22 mouse cellular contexts compared by ENCODE assay signal in genomic region chrX:147328289-147328688, GRCm38 (mm10).
DNase-seq lines count a peak whose midpoint lies in the region; ATAC-seq lines count a peak whose summit lies in the region.
"Had no signal": no experiment of that assay in that cellular context is flagged by ENCODE, and none has a peak within 500 bp of the region (broad histone marks: within the 10 kb centered on the region; RNA-seq: fewer than 3 reads in every experiment).

No protein-coding gene starts in this region.

- H3K36me3 ChIP-seq in midbrain, embryonic 11.5 days (ENCODE audit: control insufficient read depth, insufficient read depth, low read length), result no peaks in the 10 kb centered on the region
- no peaks in the 10 kb centered on the region for H3K36me3 ChIP-seq in midbrain, embryonic 13.5 days
- H3K36me3 ChIP-seq: forebrain, embryonic 12.5 days; heart, embryonic 10.5 days; hindbrain, embryonic 13.5 days; midbrain, embryonic 15.5 days had no signal

- H3K27me3 ChIP-seq in midbrain, embryonic 11.5 days (ENCODE audit: control insufficient read depth, insufficient read depth, low read length), result no peaks in the 10 kb centered on the region
- no peaks in the 10 kb centered on the region for H3K27me3 ChIP-seq in midbrain, embryonic 13.5 days
- H3K27me3 ChIP-seq: CH12.LX; forebrain, embryonic 12.5 days; hindbrain, embryonic 13.5 days; midbrain, embryonic 15.5 days had no signal

- WGBS in midbrain, embryonic 11.5 days, result 51% methylated on average over 3 of the region's 3 CpGs
- whole genome bisulfite sequencing in midbrain, embryonic 13.5 days, result 52% methylated on average over 3 of the region's 3 CpGs

- no peaks in the 10 kb centered on the region for H3K4me1 ChIP-seq in midbrain, embryonic 11.5 days (ENCODE audit: control insufficient read depth, insufficient read depth, low read length)
- no peaks in the 10 kb centered on the region for H3K4me1 ChIP-seq in midbrain, embryonic 13.5 days (replicated peaks)
- H3K4me1 ChIP-seq: forebrain, embryonic 12.5 days; heart, embryonic 10.5 days; hindbrain, embryonic 13.5 days; midbrain, embryonic 15.5 days had no signal

- ATAC-seq in midbrain, embryonic 11.5 days (ENCODE audit: low FRiP score), result no peak
- no peak for ATAC-seq in midbrain, embryonic 13.5 days
- ATAC-seq: midbrain, embryonic 15.5 days had no signal

- H3K9me3 ChIP-seq in midbrain, embryonic 11.5 days (ENCODE audit: control insufficient read depth, low read length), result no peaks in the 10 kb centered on the region
- H3K9me3 ChIP-seq in midbrain, embryonic 13.5 days, result no peaks in the 10 kb centered on the region
- H3K9me3 ChIP-seq: forebrain, embryonic 12.5 days; heart, embryonic 10.5 days; hindbrain, embryonic 13.5 days; midbrain, embryonic 15.5 days had no signal

- no peak overlapping the region for H3K9ac ChIP-seq in midbrain, embryonic 11.5 days (ENCODE audit: low read length)
- no peak overlapping the region for H3K9ac ChIP-seq in midbrain, embryonic 13.5 days (replicated peaks)
- H3K9ac ChIP-seq: forebrain, embryonic 12.5 days; hindbrain, embryonic 13.5 days; midbrain, embryonic 15.5 days had no signal

- H3K27ac ChIP-seq in midbrain, embryonic 11.5 days (ENCODE audit: low read depth, low read length), result no peak overlapping the region
- H3K27ac ChIP-seq in midbrain, embryonic 13.5 days, result no peak overlapping the region
- H3K27ac ChIP-seq: forebrain, embryonic 12.5 days; heart, embryonic 10.5 days; hindbrain, embryonic 13.5 days; macrophage; midbrain, embryonic 15.5 days had no signal

- H3K4me2 ChIP-seq in midbrain, embryonic 11.5 days, result no peak overlapping the region
- H3K4me2 ChIP-seq in midbrain, embryonic 13.5 days (replicated peaks), result no peak overlapping the region
- H3K4me2 ChIP-seq: forebrain, embryonic 12.5 days; hindbrain, embryonic 13.5 days; midbrain, embryonic 15.5 days had no signal

- H3K4me3 ChIP-seq in midbrain, embryonic 11.5 days (ENCODE audit: low read depth, low read length), result no peak overlapping the region
- H3K4me3 ChIP-seq in midbrain, embryonic 13.5 days (replicated peaks), result no peak overlapping the region
- H3K4me3 ChIP-seq: forebrain, embryonic 12.5 days; heart, embryonic 10.5 days; hindbrain, embryonic 13.5 days; midbrain, embryonic 15.5 days had no signal

- peak; percentile 1 for DNase-seq in adrenal gland, adult 2 months
- DNase-seq in adrenal gland, postnatal 14 days, result no peak
- DNase-seq in 3T3-L1 (ENCODE audit: low read depth, low spot score), result peak; percentile 29
- peak; percentile 1 for DNase-seq in embryo, embryonic 9.5 days (ENCODE audit: extremely low spot score)
- DNase-seq in kidney, postnatal 4 days, result peak; percentile 5 to 25
- DNase-seq in midbrain, embryonic 11.5 days (ENCODE audit: low spot score, missing footprints), result no peak
- DNase-seq in T-cell, adult 2 months (ENCODE audit: low spot score), result no peak
- DNase-seq: adrenal gland, postnatal 10 days; cerebellum, adult 8-10 months; gastrocnemius, postnatal 36 days; heart, postnatal 14 days; lung, adult 2 months; right cerebral cortex, adult 18-20 months; spleen, adult 18-20 months; thymus, adult 18-20 months had no signal

Comparison
In these comparisons a context has a peak if more than half of its experiments do, and no peak if none do; other contexts are left out.
1. DNase-seq: peak in adrenal gland, adult 2 months (single experiment), 3T3-L1 (single experiment), embryo, embryonic 9.5 days (single experiment) and kidney, postnatal 4 days (2 of 2); none in adrenal gland, postnatal 14 days (single experiment), midbrain, embryonic 11.5 days (single experiment) and T-cell, adult 2 months (single experiment).